Mouse (Mus musculus) 416B (cell line): ENCODE data around the gene Top1.

Experiments used
- DNase-seq: peaks from one replicate; pipeline ENCODE4 v3.0.0; 2011; ENCODE audit warnings: low read depth

Gene Top1

GRCm38 (mm10) chr2:160718811-160719210 is 73.1 kb downstream of the Top1 start:
- no peak for DNase-seq

GRCm38 (mm10) chr2:160722714-160723113 is 77.0 kb downstream of the Top1 start:
- no peak for DNase-seq

GRCm38 (mm10) chr2:160723613-160724375 is 78.1 kb downstream of the Top1 start:
- DNase-seq = peak; percentile 55

DNA sequence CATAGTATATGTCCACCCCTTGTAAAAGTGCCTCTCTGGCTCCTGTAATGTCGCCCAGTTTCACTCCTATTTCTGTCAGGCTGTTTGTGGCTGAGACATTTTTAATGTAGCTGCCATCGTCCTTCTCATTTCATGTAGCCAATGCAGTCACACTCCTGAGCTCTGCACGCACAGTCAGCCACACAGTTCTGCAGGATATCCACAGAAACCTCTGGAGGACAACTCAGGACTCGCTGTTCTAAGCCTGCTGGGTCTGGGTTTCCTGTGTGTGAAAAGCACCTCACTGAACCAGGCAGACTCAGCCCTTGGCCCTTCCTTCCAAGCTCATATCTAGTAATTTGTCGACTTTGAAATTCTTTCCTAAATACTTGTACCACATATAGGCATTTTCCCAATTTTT is 78.8 kb downstream of the Top1 start:
- no peak for DNase-seq

DNA sequence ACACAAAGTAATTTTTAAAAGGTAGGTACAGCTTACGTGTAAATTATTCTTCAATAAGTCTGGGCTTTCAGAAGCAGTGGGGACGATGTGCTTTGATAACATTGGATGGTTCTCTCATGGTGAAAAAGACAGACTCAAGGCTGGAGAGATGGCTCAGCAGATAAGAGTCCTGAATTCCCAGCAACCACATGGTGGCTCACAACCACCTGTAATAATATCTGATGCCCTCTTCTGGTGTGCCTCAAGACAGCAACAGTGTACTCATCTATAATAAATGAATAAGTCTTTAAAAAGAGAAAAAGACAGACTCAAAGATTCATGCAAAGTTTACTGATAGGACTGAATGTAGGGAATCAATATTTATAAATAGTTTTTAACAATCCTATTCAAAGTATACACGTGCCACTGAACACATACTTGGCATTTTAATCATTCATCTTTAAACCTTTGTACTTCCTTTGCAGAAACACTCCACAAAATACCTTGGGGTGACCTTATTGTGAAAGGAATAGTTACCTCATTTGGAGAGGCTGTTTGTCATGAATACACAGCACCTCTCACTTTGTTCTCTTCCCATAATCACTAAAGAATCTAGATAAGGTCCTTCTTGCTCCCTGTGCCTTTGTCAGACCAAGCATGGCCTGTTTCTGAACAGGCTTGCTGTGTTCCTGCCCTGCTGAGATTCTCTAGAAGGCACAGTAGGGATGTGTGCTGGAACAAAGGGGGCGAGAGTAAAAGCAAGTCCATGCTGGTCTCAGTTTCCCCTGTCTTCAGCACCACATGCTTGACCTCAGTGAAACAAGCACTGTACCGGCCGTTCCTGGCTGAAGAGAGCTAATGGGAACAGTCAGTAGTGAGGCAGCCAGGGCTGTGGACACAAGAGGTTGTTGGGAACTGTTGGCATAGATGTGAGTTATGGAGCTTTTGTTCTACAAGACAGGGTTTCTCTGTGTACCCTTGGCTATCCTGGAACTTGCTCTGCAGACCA is 80.5 kb downstream of the Top1 start:
- no peak for DNase-seq

GRCm38 (mm10) chr2:160728972-160729371 is 83.3 kb downstream of the Top1 start:
- DNase-seq = no peak

GRCm38 (mm10) chr2:160729436-160729835 is 83.7 kb downstream of the Top1 start:
- no peak for DNase-seq

DNA sequence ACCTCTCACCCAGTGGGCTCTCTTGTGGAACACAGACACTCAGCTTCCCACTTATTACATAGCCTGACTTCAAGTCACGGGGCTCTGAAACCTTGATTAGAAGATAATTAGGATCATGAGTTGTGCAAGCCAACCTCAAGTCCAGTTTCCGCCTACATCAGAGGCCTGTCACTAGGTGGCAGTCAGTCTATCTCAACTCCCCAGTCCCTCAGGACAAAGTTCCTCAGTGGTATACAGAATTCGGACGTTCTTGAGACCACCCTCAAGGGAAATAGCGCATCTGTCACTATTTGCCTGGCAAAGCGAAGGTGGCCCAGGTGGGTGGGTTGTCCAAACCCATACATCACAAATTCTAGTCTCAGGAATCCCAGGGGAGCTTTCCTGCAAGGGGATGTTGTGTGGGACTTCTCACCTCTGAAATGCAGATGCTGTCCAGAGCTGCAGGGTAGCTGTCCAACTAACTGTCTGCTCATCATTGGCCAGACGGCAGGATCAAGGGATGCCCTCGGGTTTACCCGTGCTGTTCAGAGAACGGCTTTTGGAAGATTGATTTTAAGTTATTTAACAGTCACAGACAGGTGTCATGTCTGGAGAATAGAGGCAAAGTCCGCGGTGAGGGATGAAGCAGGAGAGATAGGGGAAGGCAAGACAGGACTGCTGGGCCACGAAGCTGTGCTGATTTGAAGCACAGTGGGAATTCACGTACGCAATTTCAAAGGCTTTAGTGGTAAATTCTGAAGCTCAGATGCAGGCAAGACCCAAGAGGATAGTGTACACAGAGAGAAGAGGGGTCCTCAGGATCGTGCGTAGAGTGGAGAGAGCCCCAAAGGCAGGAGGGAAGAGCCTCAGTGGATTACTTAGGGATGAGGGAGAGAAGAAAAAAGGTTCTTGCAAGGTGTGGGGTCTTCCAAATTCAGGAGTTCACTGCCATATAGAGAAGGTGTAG is 84.4 kb downstream of the Top1 start:
- DNase-seq = peak; percentile 82

DNA sequence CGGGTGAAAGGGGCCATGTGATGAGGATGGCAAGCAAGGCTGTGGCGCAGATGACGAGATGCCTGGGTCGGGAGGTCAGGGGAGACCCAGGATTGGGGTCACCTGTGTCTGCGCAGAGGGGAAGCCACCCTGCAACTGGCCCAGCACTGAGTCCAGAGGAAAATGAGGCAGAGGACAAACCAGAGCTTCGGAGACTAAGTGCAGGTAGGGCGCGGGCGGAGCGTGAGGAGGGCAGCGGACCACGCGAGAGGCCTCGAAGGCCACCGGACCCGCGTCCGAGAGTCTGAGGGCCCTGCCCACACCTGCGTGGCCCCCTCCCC is 85.1 kb downstream of the Top1 start:
- DNase-seq = no peak

- DNase-seq = peak; percentile 88
Measured at GRCm38 (mm10) chr2:160731117-160731838, 85.6 kb downstream of the Top1 start, which contains the start of gene Plcg1. TSS of gene Plcg1 (plus strand) at chr2:160731300.

DNA sequence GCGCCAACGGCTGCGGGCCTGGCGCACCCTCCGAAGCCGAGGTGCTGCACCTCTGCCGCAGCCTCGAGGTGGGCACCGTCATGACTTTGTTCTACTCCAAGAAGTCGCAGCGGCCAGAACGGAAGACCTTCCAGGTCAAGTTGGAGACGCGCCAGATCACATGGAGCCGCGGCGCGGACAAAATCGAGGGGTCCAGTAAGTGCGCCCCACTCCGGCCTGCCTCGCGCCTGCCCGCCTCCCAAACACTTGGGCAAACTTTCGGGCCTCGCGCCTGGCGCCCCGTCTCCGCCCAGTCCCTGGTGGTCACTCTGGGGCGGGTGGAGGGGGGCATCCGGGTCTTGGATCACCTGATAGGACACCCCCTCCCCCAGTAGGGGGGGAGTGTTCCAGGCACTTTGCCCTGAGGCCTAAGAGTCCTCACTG is 86.2 kb downstream of the Top1 start:
- DNase-seq = peak; percentile 68

- peak; percentile 54 for DNase-seq
Measured at GRCm38 (mm10) chr2:160732420-160732995, 86.8 kb downstream of the Top1 start.

DNA sequence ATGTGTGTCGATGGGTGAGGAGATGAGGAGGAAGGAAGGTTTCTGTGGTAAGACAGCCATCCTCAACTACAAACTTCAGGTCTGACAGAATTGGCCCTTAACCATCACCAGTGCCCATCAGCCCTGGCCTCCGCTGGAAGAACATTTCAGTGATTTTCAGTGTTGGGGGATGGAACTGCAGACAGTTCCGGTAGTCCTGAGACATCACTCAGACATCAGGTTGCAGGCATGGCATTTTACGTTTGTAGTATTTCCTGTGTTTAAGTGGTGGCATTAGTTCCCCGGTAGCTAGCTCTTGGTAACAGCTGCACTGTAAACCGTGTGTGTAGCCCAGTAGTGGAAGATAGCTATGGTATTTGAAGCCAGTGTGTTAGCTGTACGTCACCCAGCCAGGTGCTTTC is 87.4 kb downstream of the Top1 start:
- no peak for DNase-seq

DNA sequence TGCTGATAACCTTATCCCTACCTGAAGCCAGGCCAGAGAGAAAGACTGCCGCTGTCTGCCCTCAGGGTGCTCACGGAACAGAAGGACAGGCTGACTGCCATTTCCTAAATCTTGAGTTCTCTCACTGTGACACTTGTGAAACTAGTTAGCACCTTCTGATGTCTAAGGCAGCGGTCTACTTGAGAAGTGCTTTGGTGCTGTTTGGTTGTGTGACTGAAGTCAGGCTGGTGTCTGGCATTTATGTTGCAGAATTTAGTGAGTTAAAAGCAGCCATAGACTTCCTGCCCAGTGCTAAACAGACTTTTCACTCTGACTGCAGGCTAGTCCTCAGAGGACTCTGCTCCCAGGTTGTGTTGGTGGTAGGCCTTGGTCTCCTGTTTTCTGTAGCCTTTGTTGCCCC is 88.6 kb downstream of the Top1 start:
- DNase-seq = no peak

GRCm38 (mm10) chr2:160735706-160736310 is 90.1 kb downstream of the Top1 start:
- DNase-seq = no peak

- DNase-seq = no peak
Measured at GRCm38 (mm10) chr2:160736466-160736865, 90.8 kb downstream of the Top1 start.

GRCm38 (mm10) chr2:160738354-160738753 is 92.7 kb downstream of the Top1 start:
- DNase-seq = no peak

- no peak for DNase-seq
Measured at GRCm38 (mm10) chr2:160739647-160740356, 94.1 kb downstream of the Top1 start.

- DNase-seq = no peak
Measured at GRCm38 (mm10) chr2:160740521-160741156, 95.0 kb downstream of the Top1 start.
